Mouse (Mus musculus): ENCODE measurements around the gene Cox14.
"Not testable (repeated sequence)": the region's sequence is repeated elsewhere in the genome, so short reads cannot be mapped to it uniquely, and the experiment has no call there.

Cox14 gene

GRCm38 (mm10) chr15:99725341-99726155, at the start of gene Cox14:
Cox14 (plus strand) TSS chr15:99725618.
- in situ Hi-C loops (cut with MboI; ENCODE audit: low sequenced_read_pairs) = loop anchor here (10.0 kb wide), 1 partner anchor 169 kb away; no protein-coding TSS in a partner anchor

GRCm38 (mm10) chr15:99677089-99677488, 48.3 kb upstream of the Cox14 start:
- in situ Hi-C loops (cut with MboI; ENCODE audit: low sequenced_read_pairs) = no loop called here

- in situ Hi-C loops (cut with MboI; ENCODE audit: low sequenced_read_pairs) = no loop called here
These were observed 47.2 kb upstream of the Cox14 start for GRCm38 (mm10) chr15:99678063-99678800.

- in situ Hi-C loops (cut with MboI; ENCODE audit: low sequenced_read_pairs) = no loop called here
These were observed 46.4 kb upstream of the Cox14 start for GRCm38 (mm10) chr15:99679008-99679407.

GRCm38 (mm10) chr15:99682880-99683279, 42.5 kb upstream of the Cox14 start:
- in situ Hi-C loops (cut with MboI; ENCODE audit: low sequenced_read_pairs) = no loop called here

GRCm38 (mm10) chr15:99684156-99684555, 41.3 kb upstream of the Cox14 start:
- in situ Hi-C loops (cut with MboI; ENCODE audit: low sequenced_read_pairs) = no loop called here

GRCm38 (mm10) chr15:99688712-99689111, 36.7 kb upstream of the Cox14 start:
- in situ Hi-C loops (cut with MboI; ENCODE audit: low sequenced_read_pairs) = no loop called here

GRCm38 (mm10) chr15:99690924-99691323, 34.5 kb upstream of the Cox14 start:
- in situ Hi-C loops (cut with MboI; ENCODE audit: low sequenced_read_pairs) = no loop called here

GRCm38 (mm10) chr15:99691976-99692375, 33.4 kb upstream of the Cox14 start:
- in situ Hi-C loops (cut with MboI; ENCODE audit: low sequenced_read_pairs) = no loop called here

- in situ Hi-C loops (cut with MboI; ENCODE audit: low sequenced_read_pairs) = no loop called here
These were observed 28.1 kb upstream of the Cox14 start for GRCm38 (mm10) chr15:99697309-99697708.

- in situ Hi-C loops (cut with MboI; ENCODE audit: low sequenced_read_pairs) = no loop called here
These were observed 26.8 kb upstream of the Cox14 start for GRCm38 (mm10) chr15:99698533-99699085.

- in situ Hi-C loops (cut with MboI; ENCODE audit: low sequenced_read_pairs) = no loop called here
These were observed 25.7 kb upstream of the Cox14 start for GRCm38 (mm10) chr15:99699715-99700114.

- in situ Hi-C loops (cut with MboI; ENCODE audit: low sequenced_read_pairs) = no loop called here
These were observed 25.0 kb upstream of the Cox14 start for GRCm38 (mm10) chr15:99700219-99701106.

GRCm38 (mm10) chr15:99701640-99701998, 23.8 kb upstream of the Cox14 start:
- in situ Hi-C loops (cut with MboI; ENCODE audit: low sequenced_read_pairs) = not testable (repeated sequence)

- in situ Hi-C loops (cut with MboI; ENCODE audit: low sequenced_read_pairs) = no loop called here
These were observed 23.2 kb upstream of the Cox14 start, which contains the start of gene Smarcd1 for GRCm38 (mm10) chr15:99701999-99702900. Smarcd1 (plus strand) TSS chr15:99702129.

- in situ Hi-C loops (cut with MboI; ENCODE audit: low sequenced_read_pairs) = no loop called here
These were observed 22.3 kb upstream of the Cox14 start for GRCm38 (mm10) chr15:99703104-99703503.

- in situ Hi-C loops (cut with MboI; ENCODE audit: low sequenced_read_pairs) = no loop called here
These were observed 21.8 kb upstream of the Cox14 start for GRCm38 (mm10) chr15:99703676-99704040.

GRCm38 (mm10) chr15:99704041-99704681, 21.3 kb upstream of the Cox14 start:
- in situ Hi-C loops (cut with MboI; ENCODE audit: low sequenced_read_pairs) = no loop called here

GRCm38 (mm10) chr15:99704881-99705280, 20.5 kb upstream of the Cox14 start:
- in situ Hi-C loops (cut with MboI; ENCODE audit: low sequenced_read_pairs) = no loop called here

All from CH12F3 (cell line).